Mouse (Mus musculus): ENCODE measurements around the gene Map3k6.

Gene Map3k6

GRCm38 (mm10) chr4:133281951-133282481 lies 41.4 kb downstream of the Map3k6 start:
- DNase-seq (ENCODE audit: extremely low read depth, low read depth): no peak

GRCm38 (mm10) chr4:133282656-133283055 lies 42.0 kb downstream of the Map3k6 start:
- no peak for DNase-seq (ENCODE audit: extremely low read depth, low read depth)

- peak; percentile 25 for DNase-seq (ENCODE audit: extremely low read depth, low read depth)
Measured at GRCm38 (mm10) chr4:133285299-133285698, 44.7 kb downstream of the Map3k6 start.

- peak; percentile 54 for DNase-seq (ENCODE audit: extremely low read depth, low read depth)
Measured at GRCm38 (mm10) chr4:133285950-133286349, 45.3 kb downstream of the Map3k6 start.

- DNase-seq (ENCODE audit: extremely low read depth, low read depth): no peak
Measured at GRCm38 (mm10) chr4:133286476-133287077, 46.0 kb downstream of the Map3k6 start.

GRCm38 (mm10) chr4:133291255-133291654 lies 50.6 kb downstream of the Map3k6 start:
- no peak for DNase-seq (ENCODE audit: extremely low read depth, low read depth)

- DNase-seq (ENCODE audit: extremely low read depth, low read depth): no peak
Measured at GRCm38 (mm10) chr4:133292405-133292804, 51.8 kb downstream of the Map3k6 start.

- no peak for DNase-seq (ENCODE audit: extremely low read depth, low read depth)
Measured at GRCm38 (mm10) chr4:133292901-133293843, 52.6 kb downstream of the Map3k6 start.

GRCm38 (mm10) chr4:133294084-133294483 lies 53.5 kb downstream of the Map3k6 start:
- no peak for DNase-seq (ENCODE audit: extremely low read depth, low read depth)

- DNase-seq (ENCODE audit: extremely low read depth, low read depth): no peak
Measured at GRCm38 (mm10) chr4:133297360-133297759, 56.7 kb downstream of the Map3k6 start.

GRCm38 (mm10) chr4:133297801-133298238 lies 57.2 kb downstream of the Map3k6 start:
- peak; percentile 17 for DNase-seq (ENCODE audit: extremely low read depth, low read depth)

- DNase-seq (ENCODE audit: extremely low read depth, low read depth): no peak
Measured at GRCm38 (mm10) chr4:133298516-133299365, 58.1 kb downstream of the Map3k6 start.

GRCm38 (mm10) chr4:133299701-133300100 lies 59.1 kb downstream of the Map3k6 start:
- DNase-seq (ENCODE audit: extremely low read depth, low read depth): no peak

GRCm38 (mm10) chr4:133300421-133300820 lies 59.8 kb downstream of the Map3k6 start:
- no peak for DNase-seq (ENCODE audit: extremely low read depth, low read depth)

- DNase-seq (ENCODE audit: extremely low read depth, low read depth): peak; percentile 16
Measured at GRCm38 (mm10) chr4:133301802-133302201, 61.2 kb downstream of the Map3k6 start.
